Mouse (Mus musculus): ENCODE measurements around the gene Mbtps1.
A peak's percentile ranks its signal among the peaks of the same experiment; 100 is the strongest.

Gene Mbtps1

GRCm38 (mm10) chr8:119503191-119503767, 55.3 kb downstream of the Mbtps1 start:
- DNase-seq (ENCODE audit: low read depth in 2 of 2, low spot score in 2 of 2): no peak

GRCm38 (mm10) chr8:119502111-119502510, 56.4 kb downstream of the Mbtps1 start:
- no peak for DNase-seq (ENCODE audit: low read depth in 2 of 2, low spot score in 2 of 2)

- DNase-seq (ENCODE audit: low read depth in 2 of 2, low spot score in 2 of 2): no peak
These were observed 56.9 kb downstream of the Mbtps1 start, which contains the start of gene Slc38a8 for GRCm38 (mm10) chr8:119501598-119501997. Gene Slc38a8 (minus strand): TSS chr8:119501698.

- no peak for DNase-seq (ENCODE audit: low read depth in 2 of 2, low spot score in 2 of 2)
These were observed 58.7 kb downstream of the Mbtps1 start for GRCm38 (mm10) chr8:119499836-119500235.

GRCm38 (mm10) chr8:119496848-119497247, 61.7 kb downstream of the Mbtps1 start:
- DNase-seq (ENCODE audit: low read depth in 2 of 2, low spot score in 2 of 2): peak; percentile 50 to 63

GRCm38 (mm10) chr8:119487093-119487492, 71.4 kb downstream of the Mbtps1 start:
- no peak for DNase-seq (ENCODE audit: low read depth in 2 of 2, low spot score in 2 of 2)

- DNase-seq (ENCODE audit: low read depth in 2 of 2, low spot score in 2 of 2): no peak
These were observed 74.2 kb downstream of the Mbtps1 start for GRCm38 (mm10) chr8:119484145-119484896.

GRCm38 (mm10) chr8:119478684-119479083, 79.9 kb downstream of the Mbtps1 start:
- no peak for DNase-seq (ENCODE audit: low read depth in 2 of 2, low spot score in 2 of 2)

- no peak for DNase-seq (ENCODE audit: low read depth in 2 of 2, low spot score in 2 of 2)
These were observed 90.4 kb downstream of the Mbtps1 start for GRCm38 (mm10) chr8:119468091-119468490.

- no peak for DNase-seq (ENCODE audit: low read depth in 2 of 2, low spot score in 2 of 2)
These were observed 91.7 kb downstream of the Mbtps1 start for GRCm38 (mm10) chr8:119466794-119467193.

GRCm38 (mm10) chr8:119466105-119466504, 92.4 kb downstream of the Mbtps1 start:
- no peak for DNase-seq (ENCODE audit: low read depth in 2 of 2, low spot score in 2 of 2)

DNA sequence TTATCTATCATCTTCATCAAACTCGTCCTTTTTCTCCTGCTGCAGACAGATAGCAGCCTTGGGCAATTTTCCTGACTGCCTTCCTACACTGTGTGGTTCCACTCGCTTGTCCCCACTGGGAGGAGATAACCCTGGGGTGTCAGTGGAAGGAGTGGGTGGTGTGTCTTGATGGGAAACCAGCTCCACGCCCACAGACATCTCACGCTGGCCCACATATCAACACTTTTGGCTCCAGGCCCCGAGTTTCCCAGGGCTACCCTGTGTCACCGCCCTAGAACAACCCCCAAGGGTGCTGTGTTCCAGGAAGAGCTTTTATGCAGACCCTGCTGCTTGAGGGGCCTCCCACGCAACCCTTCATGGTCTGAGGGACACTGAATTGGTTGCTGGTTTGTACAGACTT, 94.8 kb downstream of the Mbtps1 start:
- DNase-seq (ENCODE audit: low read depth in 2 of 2, low spot score in 2 of 2): no peak

- DNase-seq (ENCODE audit: low read depth in 2 of 2, low spot score in 2 of 2): no peak
These were observed 97.2 kb downstream of the Mbtps1 start for GRCm38 (mm10) chr8:119461356-119461755.

DNA sequence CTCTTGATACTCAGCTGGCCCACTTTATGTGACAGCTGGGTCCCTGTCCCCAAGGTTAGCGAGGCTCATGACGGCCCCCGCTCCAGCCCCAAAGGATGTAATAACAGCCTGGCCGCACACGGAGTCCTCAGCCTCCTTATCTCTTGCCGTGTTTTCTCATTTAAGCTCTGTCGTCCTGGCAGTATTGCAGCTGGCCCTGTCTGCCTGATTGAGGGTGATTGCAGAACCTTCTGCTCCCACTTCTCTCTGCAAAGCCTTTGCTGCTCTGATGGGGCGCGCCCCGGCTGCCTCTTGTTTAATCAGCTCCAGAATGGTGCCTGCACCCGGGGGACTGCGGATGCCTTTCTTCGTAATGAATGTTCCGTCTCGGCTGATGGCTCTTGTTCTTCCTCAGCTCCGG, 98.8 kb downstream of the Mbtps1 start:
- DNase-seq (ENCODE audit: low read depth in 2 of 2, low spot score in 2 of 2): no peak
